Mouse (Mus musculus) lung, postnatal 0 days (tissue): Measurements from ENCODE around the gene Thtpa. TPM values are rescaled to one million over a fixed set of nuclear protein-coding genes. Genes with fewer than 3 reads are reported as not detected.

Experiments used
- ATAC-seq: fragments of 200-750 bp; cut with Nextera tagmentation; 2 replicates; pipeline ENCODE4 v1.8.0; 2017; ENCODE audit warnings: moderate library complexity
- DNase-seq: peaks from one replicate; pipeline ENCODE4 v3.0.0-alpha.2; 2016; ENCODE audit warnings: low spot score
- H3K27ac ChIP-seq: fragments of 300-500 bp; sonication (generic); 2 replicates; pipeline ENCODE4 v1.5.1; 2014; ENCODE audit warnings: antibody characterized with exemption, mild to moderate bottlenecking, low read length, mixed read lengths
- H3K27me3 ChIP-seq: fragments of 300-500 bp; sonication (generic); replicated peaks from 2 replicates; pipeline ENCODE4 v1.6.1; 2014; ENCODE audit warnings: low read length, mixed read lengths; ENCODE audit not compliant: insufficient read depth
- H3K36me3 ChIP-seq: fragments of 300-500 bp; sonication (generic); 2 replicates; pipeline ENCODE4 v1.6.1; 2014; ENCODE audit warnings: low read length, mixed read lengths; ENCODE audit not compliant: insufficient read depth
- H3K4me1 ChIP-seq: fragments of 300-500 bp; sonication (generic); 2 replicates; pipeline ENCODE4 v1.6.1; 2014; ENCODE audit warnings: antibody characterized with exemption, low read depth, low read length, mixed read lengths; ENCODE audit not compliant: insufficient read depth
- H3K4me2 ChIP-seq: fragments of 300-500 bp; sonication (generic); replicated peaks from 2 replicates; pipeline ENCODE4 v1.6.1; 2014; ENCODE audit warnings: low read depth, mild to moderate bottlenecking, low read length, moderate library complexity, mixed read lengths
- H3K4me3 ChIP-seq: fragments of 300-500 bp; sonication (generic); 2 replicates; pipeline ENCODE4 v1.5.1; 2014; ENCODE audit warnings: low read depth, low read length
- H3K9ac ChIP-seq: fragments of 300-500 bp; sonication (generic); replicated peaks from 2 replicates; pipeline ENCODE4 v1.6.1; 2014; ENCODE audit warnings: low read depth, mild to moderate bottlenecking
- H3K9me3 ChIP-seq: fragments of 300-500 bp; sonication (generic); 2 replicates; pipeline ENCODE4 v1.6.1; 2016; ENCODE audit warnings: low read length, mixed read lengths
- CTCF ChIP-seq: IDR thresholded peaks from 2 replicates; pipeline ENCODE4 v1.5.1; 2016; ENCODE audit warnings: antibody characterized with exemption, mild to moderate bottlenecking
- EP300 ChIP-seq: IDR thresholded peaks from 2 replicates; pipeline ENCODE4 v1.6.1; 2016; ENCODE audit warnings: antibody characterized with exemption, mild to moderate bottlenecking, control low read depth
- WGBS: fragments of 180-500 bp; shearing (Covaris S2); extraction: QIAGEN DNeasy Blood & Tissue Kit; methylation state at CpG from one replicate; pipeline ENCODE4 v1.1.7; 2014; 5-methylcytosine and 5-hydroxymethylcytosine counted together
- polyA plus RNA-seq: library from polyadenylated mRNA; unstranded; fragments of >200 nt; fragmentation: Nextera tagmentation; extraction: Ambion mirVana; gene quantifications from 2 replicates; pipeline ENCODE4 v1.2.1, GENCODE M21; 2015

Thtpa gene
- polyA plus RNA-seq, 1 experiment from 2014 or later = 14.1 TPM

- Histone ChIP-seq H3K27me3 (no peaks in the 10 kb centered on the region), H3K4me1 (no peaks in the 10 kb centered on the region), H3K36me3 (no peaks in the 10 kb centered on the region), H3K9ac (no peak overlapping the region), H3K4me2 (no peak overlapping the region), H3K4me3 (no peak overlapping the region), H3K27ac (no peak overlapping the region), H3K9me3 (no peaks in the 10 kb centered on the region)
- TF ChIP-seq CTCF (no peak), EP300 (no peak)
- 34% methylated on average over 7 of the region's 7 CpGs for WGBS
- DNase-seq (peak; percentile 36), ATAC-seq (peak; percentile 32)
Measured at GRCm38 (mm10) chr14:55139313-55139712, 44.7 kb downstream of the Thtpa start.

DNA sequence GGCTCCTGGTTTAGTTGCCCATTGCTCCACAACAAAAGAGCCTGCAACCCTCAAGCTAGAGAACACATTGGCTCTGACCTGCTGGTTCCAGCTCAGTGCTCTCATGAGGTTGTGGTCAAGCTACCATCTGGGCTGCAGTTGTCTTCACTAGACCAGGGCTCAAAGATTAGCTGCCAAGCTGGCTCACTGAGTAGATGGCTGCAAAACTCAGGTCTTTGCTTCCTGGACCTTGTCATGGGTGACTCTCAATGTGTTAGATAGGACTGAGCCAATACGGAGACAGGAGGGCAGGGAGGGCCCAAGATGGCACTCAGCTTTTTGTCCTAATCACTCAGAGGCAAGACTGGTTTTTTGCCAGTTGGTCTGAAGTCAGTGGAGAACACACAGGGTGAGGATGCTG lies 51.7 kb downstream of the Thtpa start:
- H3K9ac ChIP-seq = no peak overlapping the region
- no peaks in the 10 kb centered on the region for H3K36me3 ChIP-seq
- DNase-seq = no peak
- H3K27ac ChIP-seq = no peak overlapping the region
- WGBS = 90% methylated on average over 1 of the region's 1 CpGs
- no peaks in the 10 kb centered on the region for H3K27me3 ChIP-seq
- no peak overlapping the region for H3K4me3 ChIP-seq
- TF ChIP-seq CTCF (no peak), EP300 (no peak)
- H3K4me1 ChIP-seq = no peaks in the 10 kb centered on the region
- H3K4me2 ChIP-seq = no peak overlapping the region
- H3K9me3 ChIP-seq = no peaks in the 10 kb centered on the region
- ATAC-seq = no peak

GRCm38 (mm10) chr14:55146829-55147401 lies 52.3 kb downstream of the Thtpa start:
- ATAC-seq (no peak), DNase-seq (no peak)
- H3K36me3 ChIP-seq = no peaks in the 10 kb centered on the region
- 76% methylated on average over 12 of the region's 12 CpGs for WGBS
- TF ChIP-seq EP300 (no peak), CTCF (no peak)
- no peak overlapping the region for H3K27ac ChIP-seq
- no peak overlapping the region for H3K9ac ChIP-seq
- H3K4me3 ChIP-seq = no peak overlapping the region
- H3K4me2 ChIP-seq = no peak overlapping the region
- no peaks in the 10 kb centered on the region for H3K4me1 ChIP-seq
- no peaks in the 10 kb centered on the region for H3K27me3 ChIP-seq
- H3K9me3 ChIP-seq = no peaks in the 10 kb centered on the region

GRCm38 (mm10) chr14:55148363-55148915 lies 53.9 kb downstream of the Thtpa start:
- TF ChIP-seq CTCF = peak; percentile 84
- no peak for TF ChIP-seq EP300
- ATAC-seq (no peak), DNase-seq (peak; percentile 63)
- Histone ChIP-seq H3K27ac (no peak overlapping the region), H3K4me1 (no peaks in the 10 kb centered on the region), H3K9ac (no peak overlapping the region), H3K4me2 (no peak overlapping the region), H3K36me3 (no peaks in the 10 kb centered on the region), H3K9me3 (no peaks in the 10 kb centered on the region), H3K4me3 (no peak overlapping the region), H3K27me3 (no peaks in the 10 kb centered on the region)
- 28% methylated on average over 5 of the region's 5 CpGs for WGBS

Other genes starting within 250 kb of the Thtpa start
- gene Homez, start 223.8 kb upstream of the Thtpa start, polyA plus RNA-seq = 6.2 and 7.5 TPM in 2 replicates
- gene Ppp1r3e, start 217.2 kb upstream of the Thtpa start, polyA plus RNA-seq = 2.5 and 2.7 TPM in 2 replicates
- 5.4 and 6.1 TPM in 2 replicates for gene Bcl2l2, start 211.4 kb upstream of the Thtpa start, polyA plus RNA-seq
- 0.31 and 0.98 TPM in 2 replicates for gene Gm20521, start 211.3 kb upstream of the Thtpa start, polyA plus RNA-seq
- 64.4 and 66.1 TPM in 2 replicates for gene Pabpn1, start 202.3 kb upstream of the Thtpa start, polyA plus RNA-seq
- gene Slc22a17, start 181.7 kb upstream of the Thtpa start, polyA plus RNA-seq = 13.6 and 13.8 TPM in 2 replicates
- gene Efs, start 168.7 kb upstream of the Thtpa start, polyA plus RNA-seq = 8.1 and 8.5 TPM in 2 replicates
- gene Il25, start 162.1 kb upstream of the Thtpa start, polyA plus RNA-seq = not detected in 2 replicates
- gene Cmtm5, start 158.5 kb upstream of the Thtpa start, polyA plus RNA-seq = 0.21 and 0.40 TPM in 2 replicates
- 61.0 and 79.5 TPM in 2 replicates for gene Myh6, start 127.9 kb upstream of the Thtpa start, polyA plus RNA-seq
- gene Gm17428, start 117.9 kb upstream of the Thtpa start, polyA plus RNA-seq = not detected in 2 replicates
- gene Myh7, start 100.2 kb upstream of the Thtpa start, polyA plus RNA-seq = 16.4 and 19.1 TPM in 2 replicates
- gene Ngdn, start 79.3 kb upstream of the Thtpa start, polyA plus RNA-seq = 59.1 and 62.8 TPM in 2 replicates
- 1.0 and 1.7 TPM in 2 replicates for gene Zfhx2, start 2.5 kb upstream of the Thtpa start, polyA plus RNA-seq
- 11.5 and 13.3 TPM in 2 replicates for gene Ap1g2, start 11.8 kb downstream of the Thtpa start, polyA plus RNA-seq
- 0.08 and 0.17 TPM in 2 replicates for gene Jph4, start 22.2 kb downstream of the Thtpa start, polyA plus RNA-seq
- gene Dhrs2, start 127.2 kb downstream of the Thtpa start, polyA plus RNA-seq = 0.23 TPM in 1 of 2 replicates, not detected in the other